Mouse (Mus musculus): Measurements from ENCODE around the gene Adam22. TPM values are rescaled to one million over a fixed set of nuclear protein-coding genes. Genes with fewer than 3 reads are reported as not detected.

The Adam22 gene
- polyA plus RNA-seq, 1 experiment: 3.6 TPM

DNA sequence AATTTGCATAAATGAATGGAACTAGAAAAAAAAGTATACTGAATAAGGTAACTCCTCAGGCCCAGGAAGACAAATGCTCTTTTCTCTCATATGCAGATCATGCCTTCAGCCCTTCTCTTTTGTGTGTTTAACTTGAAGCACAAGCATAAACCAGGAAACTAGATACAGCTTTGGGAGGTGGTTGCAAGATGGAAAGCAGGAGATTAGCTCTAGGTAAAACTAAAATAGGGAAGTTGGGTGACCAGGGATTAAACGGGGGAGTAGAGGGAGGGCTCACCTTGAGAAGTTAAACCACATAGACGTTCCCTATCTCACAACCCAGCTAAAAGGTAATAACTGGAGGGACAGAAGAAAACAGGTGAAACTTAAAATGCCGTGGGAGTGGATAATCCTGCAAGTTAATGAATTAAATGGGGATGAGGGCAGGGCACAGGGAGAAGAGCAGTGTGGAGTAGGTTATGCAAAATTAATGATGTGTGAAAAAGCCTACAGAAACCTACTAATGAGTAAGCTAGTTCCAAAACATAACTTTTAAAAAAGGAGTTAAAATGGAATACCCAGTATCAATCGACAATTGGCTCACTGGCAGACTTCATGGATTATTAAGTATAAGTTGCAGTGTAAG lies 40.2 kb downstream of the Adam22 start:
- Histone ChIP-seq H3K4me1 (ENCODE audit: control insufficient read depth, insufficient read depth, low read length) (no peaks in the 10 kb centered on the region), H3K4me3 (ENCODE audit: insufficient read depth, low read length) (no peak overlapping the region), H3K27ac (ENCODE audit: insufficient read depth, low read depth, low read length) (no peak overlapping the region)
- TF ChIP-seq POLR2A (IDR thresholded peaks at IDR 0.05; ENCODE audit: borderline replicate concordance, low read depth, low read length) (no peak), CTCF (IDR thresholded peaks at IDR 0.05; ENCODE audit: low read depth, low read length) (no peak)

DNA sequence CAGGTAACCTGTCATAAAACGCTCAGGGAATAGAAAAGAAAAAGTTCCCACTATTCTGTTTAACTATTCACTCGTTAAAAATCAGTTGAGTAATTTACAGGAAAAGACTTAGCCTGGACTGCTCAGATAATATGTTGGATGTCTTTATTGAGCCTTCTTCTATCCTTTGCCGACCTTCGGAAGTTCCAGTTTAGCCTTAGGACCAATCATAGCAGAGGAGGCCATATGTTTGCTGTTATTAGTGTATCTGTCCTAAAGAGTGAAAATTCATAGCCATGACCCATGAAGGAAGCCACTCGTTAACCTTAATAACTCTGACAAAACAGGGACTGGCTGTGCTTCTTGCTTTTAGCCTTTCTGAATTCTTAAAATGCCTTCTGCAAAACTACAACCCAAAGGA lies 41.3 kb downstream of the Adam22 start:
- Histone ChIP-seq H3K4me3 (ENCODE audit: insufficient read depth, low read length) (no peak overlapping the region), H3K27ac (ENCODE audit: insufficient read depth, low read depth, low read length) (no peak overlapping the region), H3K4me1 (ENCODE audit: control insufficient read depth, insufficient read depth, low read length) (no peaks in the 10 kb centered on the region)
- TF ChIP-seq CTCF (IDR thresholded peaks at IDR 0.05; ENCODE audit: low read depth, low read length) (no peak), POLR2A (IDR thresholded peaks at IDR 0.05; ENCODE audit: borderline replicate concordance, low read depth, low read length) (no peak)

GRCm38 (mm10) chr5:8312324-8312723 lies 55.6 kb downstream of the Adam22 start:
- peaks cover 12% of the 10 kb centered on the region for H3K4me1 ChIP-seq (ENCODE audit: control insufficient read depth, insufficient read depth, low read length)
- H3K27ac ChIP-seq (ENCODE audit: insufficient read depth, low read depth, low read length): peak overlapping the region; percentile 13; the same call in 1 of the 2 replicates

DNA sequence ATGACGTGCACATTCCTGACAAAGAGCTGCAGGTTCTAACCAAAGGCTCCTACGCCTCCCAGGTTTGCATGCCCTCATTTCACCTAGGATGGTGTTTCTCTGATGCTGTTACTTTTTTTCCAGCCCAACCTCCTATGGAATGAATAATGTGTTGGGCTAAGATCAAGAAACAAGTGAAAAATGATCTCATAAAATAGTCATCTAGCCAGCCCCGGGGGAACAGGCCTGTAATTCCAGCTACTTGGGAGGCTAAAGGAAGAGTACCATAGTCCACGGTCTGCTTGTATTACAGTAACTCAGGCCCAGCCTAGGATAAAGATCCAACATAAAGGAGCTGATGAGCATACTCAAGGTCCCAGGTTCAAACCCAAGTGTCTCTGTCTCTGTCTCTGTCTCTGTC lies 57.1 kb downstream of the Adam22 start:
- Histone ChIP-seq H3K4me3 (ENCODE audit: insufficient read depth, low read length) (no peak overlapping the region), H3K27ac (ENCODE audit: insufficient read depth, low read depth, low read length) (no peak overlapping the region)
- TF ChIP-seq POLR2A (IDR thresholded peaks at IDR 0.05; ENCODE audit: borderline replicate concordance, low read depth, low read length) (no peak), CTCF (IDR thresholded peaks at IDR 0.05; ENCODE audit: low read depth, low read length) (no peak)

More at GRCm38 (mm10) chr5:8312324-8312723, 55.6 kb downstream of the Adam22 start:
- H3K4me3 ChIP-seq (ENCODE audit: insufficient read depth, low read length): no peak overlapping the region
- TF ChIP-seq CTCF (IDR thresholded peaks at IDR 0.05; ENCODE audit: low read depth, low read length): no peak
- no peak for TF ChIP-seq POLR2A (IDR thresholded peaks at IDR 0.05; ENCODE audit: borderline replicate concordance, low read depth, low read length)

GRCm38 (mm10) chr5:8297719-8298419 lies 70.1 kb downstream of the Adam22 start:
- no peaks in the 10 kb centered on the region for H3K4me1 ChIP-seq (ENCODE audit: control insufficient read depth, insufficient read depth, low read length)
- TF ChIP-seq CTCF (IDR thresholded peaks at IDR 0.05; ENCODE audit: low read depth, low read length): no peak
- no peak for TF ChIP-seq POLR2A (IDR thresholded peaks at IDR 0.05; ENCODE audit: borderline replicate concordance, low read depth, low read length)
- no peak overlapping the region for H3K4me3 ChIP-seq (ENCODE audit: insufficient read depth, low read length)
- H3K27ac ChIP-seq (ENCODE audit: insufficient read depth, low read depth, low read length): no peak overlapping the region

More for the DNA sequence above, 57.1 kb downstream of the Adam22 start:
- H3K4me1 ChIP-seq (ENCODE audit: control insufficient read depth, insufficient read depth, low read length): peaks cover 12% of the 10 kb centered on the region

- Histone ChIP-seq H3K4me3 (ENCODE audit: insufficient read depth, low read length) (no peak overlapping the region), H3K4me1 (ENCODE audit: control insufficient read depth, insufficient read depth, low read length) (no peaks in the 10 kb centered on the region), H3K27ac (ENCODE audit: insufficient read depth, low read depth, low read length) (no peak overlapping the region)
- TF ChIP-seq CTCF (IDR thresholded peaks at IDR 0.05; ENCODE audit: low read depth, low read length) (no peak), POLR2A (IDR thresholded peaks at IDR 0.05; ENCODE audit: borderline replicate concordance, low read depth, low read length) (no peak)
Observed at GRCm38 (mm10) chr5:8293287-8293686, 74.7 kb downstream of the Adam22 start.

- TF ChIP-seq POLR2A (IDR thresholded peaks at IDR 0.05; ENCODE audit: borderline replicate concordance, low read depth, low read length) (no peak), CTCF (IDR thresholded peaks at IDR 0.05; ENCODE audit: low read depth, low read length) (no peak)
- H3K27ac ChIP-seq (ENCODE audit: insufficient read depth, low read depth, low read length): no peak overlapping the region
- no peaks in the 10 kb centered on the region for H3K4me1 ChIP-seq (ENCODE audit: control insufficient read depth, insufficient read depth, low read length)
- H3K4me3 ChIP-seq (ENCODE audit: insufficient read depth, low read length): no peak overlapping the region
Observed at GRCm38 (mm10) chr5:8291496-8291895, 76.5 kb downstream of the Adam22 start.

DNA sequence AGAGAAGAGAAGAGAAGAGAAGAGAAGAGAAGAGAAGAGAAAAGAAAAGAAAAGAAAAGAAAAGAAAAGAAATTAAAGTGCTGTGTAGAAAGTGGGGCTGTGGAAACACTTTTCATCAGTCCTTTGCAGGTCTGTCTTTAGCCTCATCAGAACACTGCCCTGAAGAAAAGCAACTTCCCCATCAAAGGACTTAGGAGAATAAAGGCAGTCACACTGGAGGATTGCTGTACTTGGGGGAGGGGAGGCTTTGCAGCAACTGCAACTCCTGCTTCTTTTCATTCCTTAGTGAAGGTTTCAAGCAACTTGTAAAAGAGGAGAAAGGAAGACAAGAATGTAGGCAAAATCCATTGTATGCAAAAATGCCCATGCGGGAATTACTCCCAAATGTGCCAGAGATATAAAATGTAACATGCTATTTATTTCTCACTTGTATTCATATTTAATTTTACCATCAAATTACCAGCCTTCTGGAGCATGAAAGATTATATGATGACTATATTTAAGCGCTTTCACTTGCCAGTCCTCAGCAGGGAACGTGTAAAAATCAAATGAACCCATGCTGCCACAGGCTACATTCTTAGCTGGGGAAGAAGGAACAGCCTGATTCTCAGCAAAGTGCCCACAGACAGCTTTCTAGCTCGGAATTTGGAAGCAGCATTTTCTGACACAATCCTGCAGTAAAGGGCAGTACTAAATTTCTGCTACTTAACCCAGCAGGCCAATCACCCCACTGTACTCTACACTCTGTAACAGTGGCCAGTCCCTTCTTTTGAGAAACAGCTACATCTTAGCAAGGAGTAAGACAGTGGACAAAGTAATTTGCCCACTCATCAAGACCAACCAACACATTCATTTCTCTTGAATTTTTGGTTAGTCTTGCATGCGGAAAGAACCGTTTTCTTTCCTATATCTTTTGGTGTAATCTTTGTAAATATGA lies 78.0 kb downstream of the Adam22 start:
- Histone ChIP-seq H3K27ac (ENCODE audit: insufficient read depth, low read depth, low read length) (no peak overlapping the region), H3K4me3 (ENCODE audit: insufficient read depth, low read length) (no peak overlapping the region), H3K4me1 (ENCODE audit: control insufficient read depth, insufficient read depth, low read length) (no peaks in the 10 kb centered on the region)
- no peak for TF ChIP-seq POLR2A (IDR thresholded peaks at IDR 0.05; ENCODE audit: borderline replicate concordance, low read depth, low read length)
- no peak for TF ChIP-seq CTCF (IDR thresholded peaks at IDR 0.05; ENCODE audit: low read depth, low read length)

- H3K4me3 ChIP-seq (ENCODE audit: insufficient read depth, low read length): no peak overlapping the region
- no peaks in the 10 kb centered on the region for H3K4me1 ChIP-seq (ENCODE audit: control insufficient read depth, insufficient read depth, low read length)
- TF ChIP-seq POLR2A (IDR thresholded peaks at IDR 0.05; ENCODE audit: borderline replicate concordance, low read depth, low read length) (no peak), CTCF (IDR thresholded peaks at IDR 0.05; ENCODE audit: low read depth, low read length) (no peak)
- H3K27ac ChIP-seq (ENCODE audit: insufficient read depth, low read depth, low read length): no peak overlapping the region
Observed at GRCm38 (mm10) chr5:8284123-8284522, 83.8 kb downstream of the Adam22 start.

All from bone marrow macrophage, adult 2 months (primary cell).